Mouse (Mus musculus) frontal cortex, adult 2 months (tissue): ENCODE data around the gene Pagr1a. TPM values are rescaled to one million over a fixed set of nuclear protein-coding genes. Genes with fewer than 3 reads are reported as not detected.

ENCODE experiments used
- DNase-seq, 2 experiments: peaks; one replicate each; pipeline ENCODE4 v3.0.0; 2022; ENCODE audit warnings: low spot score in 1 of 2; ENCODE audit errors: extremely low spot score in 1 of 2
- polyA plus RNA-seq: library from polyadenylated mRNA; depleted of rRNA; stranded (reverse); fragments of >200 nt; gene quantifications from 2 replicates; pipeline ENCODE4 v1.2.3, GENCODE M21; 2012

The Pagr1a gene
- polyA plus RNA-seq, 1 experiment = 30.0 TPM

DNA sequence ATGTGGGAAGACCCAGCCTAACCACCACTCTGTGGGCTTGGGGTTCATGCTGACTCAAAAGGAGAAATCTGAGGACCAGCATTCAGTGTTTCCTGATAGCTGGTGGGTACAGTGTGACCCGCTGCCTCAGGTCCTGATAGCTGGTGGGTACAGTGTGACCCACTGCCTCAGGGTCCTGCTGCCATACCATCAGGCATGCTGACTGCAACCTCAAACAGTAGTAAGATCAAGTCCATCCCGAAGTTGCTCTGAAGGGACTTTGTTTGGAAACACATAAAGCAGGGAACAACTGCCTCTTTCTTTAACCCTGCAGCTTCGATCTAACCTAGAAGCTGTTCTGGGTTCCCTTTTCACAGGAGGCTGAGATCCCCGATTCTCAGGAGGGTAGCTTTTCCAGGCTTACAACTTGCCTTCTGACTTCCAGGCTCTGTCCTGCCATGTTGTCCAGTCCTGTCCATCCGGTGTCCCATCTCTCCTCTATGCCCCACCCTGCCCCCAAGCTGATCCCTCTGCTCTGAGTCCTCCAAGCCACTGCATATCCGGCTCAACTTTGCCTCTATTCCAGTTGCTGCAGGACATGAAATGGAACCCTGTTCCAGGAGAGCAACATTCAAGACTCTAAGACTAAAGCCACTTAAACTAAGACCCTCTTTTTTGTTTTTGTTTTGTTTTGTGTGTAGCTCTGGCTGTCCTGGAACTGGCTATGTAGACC lies 9.7 kb downstream of the Pagr1a start:
- no peak for DNase-seq

DNA sequence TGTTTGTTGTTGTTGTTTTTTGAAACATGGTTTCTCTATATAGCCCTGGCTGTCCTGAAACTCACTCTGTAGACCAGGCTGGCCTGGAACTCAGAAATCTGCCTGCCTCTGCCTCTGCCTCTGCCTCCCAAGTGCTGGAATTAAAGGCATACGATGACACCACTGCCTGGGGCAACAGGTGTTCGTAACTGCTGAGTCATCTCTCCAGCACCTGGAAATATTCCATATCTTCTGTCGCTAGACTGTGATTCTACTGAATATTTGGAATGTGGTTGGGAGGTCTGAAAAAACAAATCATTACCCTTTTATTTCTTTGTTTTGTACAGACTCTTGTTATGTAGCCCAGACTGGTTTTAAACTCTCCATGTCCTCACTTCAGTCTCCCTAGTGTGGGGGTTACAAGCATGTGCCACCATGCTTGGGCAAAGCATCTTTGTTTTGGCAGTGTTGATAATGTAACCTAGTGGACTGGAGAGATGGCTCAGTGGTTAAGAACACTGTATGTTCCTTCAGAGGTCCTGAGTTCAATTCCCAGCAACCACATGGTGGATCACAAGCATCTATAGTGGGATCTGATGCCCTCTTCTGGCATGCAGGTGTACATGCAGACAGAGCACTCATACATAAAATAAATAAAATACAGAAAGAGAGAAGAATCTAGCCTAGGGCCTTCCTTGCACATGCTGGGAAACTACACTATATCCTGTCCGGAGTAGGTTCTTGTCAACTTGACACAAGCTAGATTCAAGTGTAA lies 12.9 kb downstream of the Pagr1a start:
- DNase-seq = no peak

- no peak for DNase-seq
These were observed 13.5 kb downstream of the Pagr1a start for GRCm38 (mm10) chr7:127003620-127004019.

GRCm38 (mm10) chr7:126999568-126999967 lies 17.6 kb downstream of the Pagr1a start:
- DNase-seq = no peak

- DNase-seq = no peak
These were observed 20.7 kb downstream of the Pagr1a start for GRCm38 (mm10) chr7:126996449-126996848.

- no peak for DNase-seq
These were observed 28.3 kb downstream of the Pagr1a start for GRCm38 (mm10) chr7:126988816-126989215.

- peak in 1 of 2 experiments; percentile 56 for DNase-seq
These were observed 30.8 kb downstream of the Pagr1a start for GRCm38 (mm10) chr7:126986319-126986718.

- DNase-seq = peak in 1 of 2 experiments; percentile 74
These were observed 32.3 kb downstream of the Pagr1a start for GRCm38 (mm10) chr7:126984667-126985444.

DNA sequence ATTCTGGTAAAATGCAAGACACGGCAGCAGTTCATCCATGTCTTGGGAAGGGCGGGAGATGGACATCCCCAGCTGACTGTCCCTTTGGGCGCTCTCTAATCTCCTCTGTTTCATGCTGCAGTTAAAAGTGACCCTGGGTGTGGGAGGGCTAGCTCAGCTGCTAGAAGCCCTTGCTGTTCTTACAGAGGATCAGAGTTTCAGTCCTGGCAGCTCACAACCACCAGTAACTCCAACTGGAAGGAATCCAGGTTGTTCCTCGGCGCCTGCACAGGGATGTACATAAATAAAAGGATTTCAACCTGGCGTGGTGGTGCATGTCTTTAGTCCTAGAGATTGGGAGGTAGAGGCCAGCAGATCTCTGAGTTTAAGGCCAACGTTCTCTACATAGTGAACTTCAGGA lies 34.0 kb downstream of the Pagr1a start:
- no peak for DNase-seq

DNA sequence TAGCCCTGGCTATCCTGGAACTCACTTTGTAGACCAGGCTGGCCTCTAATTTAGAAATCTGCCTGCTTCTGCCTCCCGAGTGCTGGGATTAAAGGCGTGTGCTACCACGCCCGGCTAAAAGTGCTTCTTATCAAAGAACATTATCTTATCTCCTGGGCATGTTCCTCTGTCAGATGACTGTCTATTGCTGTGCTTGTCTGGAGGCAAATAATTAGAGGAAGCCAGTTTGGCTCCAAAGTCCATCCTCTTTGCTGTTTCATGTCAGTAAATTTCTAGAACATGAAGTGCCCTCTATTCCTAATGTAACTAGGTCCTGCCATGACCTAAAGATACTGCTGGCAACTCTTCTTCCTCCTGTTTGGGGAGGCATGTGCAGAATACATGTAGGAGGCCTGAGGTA lies 35.1 kb downstream of the Pagr1a start:
- no peak for DNase-seq

DNA sequence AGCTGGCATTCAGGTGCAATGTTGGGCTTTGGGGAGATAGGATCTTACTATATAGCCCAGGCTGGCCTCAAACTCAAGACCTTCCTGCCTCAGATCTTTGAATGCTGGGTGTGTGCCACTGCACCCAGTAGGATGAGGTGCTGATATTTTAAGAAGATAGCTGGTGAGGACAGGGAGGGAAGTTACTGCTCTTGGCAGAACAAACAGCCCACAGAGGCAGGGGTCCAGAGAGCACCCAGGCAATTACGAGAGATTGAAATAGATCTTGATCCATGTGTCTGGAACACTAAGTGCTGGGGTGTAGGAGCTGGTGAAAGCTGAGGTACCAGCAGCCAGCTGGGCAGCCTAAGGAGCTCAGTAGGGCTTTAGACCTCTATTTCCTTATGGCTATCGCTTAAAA lies 35.6 kb downstream of the Pagr1a start:
- no peak for DNase-seq

- no peak for DNase-seq
These were observed 38.3 kb downstream of the Pagr1a start for GRCm38 (mm10) chr7:126978841-126979240.

- no peak for DNase-seq
These were observed 40.2 kb downstream of the Pagr1a start for GRCm38 (mm10) chr7:126976878-126977459.

- DNase-seq = peak; percentile 88 to 98
These were observed 40.9 kb downstream of the Pagr1a start, which contains the start of gene Cdiptos for GRCm38 (mm10) chr7:126975950-126976866. Cdiptos (minus strand) TSS chr7:126976098.

GRCm38 (mm10) chr7:126975893-126975949 lies 41.4 kb downstream of the Pagr1a start, which contains the start of gene Cdipt:
Cdipt (plus strand) TSS chr7:126975914.
- DNase-seq = no peak

DNA sequence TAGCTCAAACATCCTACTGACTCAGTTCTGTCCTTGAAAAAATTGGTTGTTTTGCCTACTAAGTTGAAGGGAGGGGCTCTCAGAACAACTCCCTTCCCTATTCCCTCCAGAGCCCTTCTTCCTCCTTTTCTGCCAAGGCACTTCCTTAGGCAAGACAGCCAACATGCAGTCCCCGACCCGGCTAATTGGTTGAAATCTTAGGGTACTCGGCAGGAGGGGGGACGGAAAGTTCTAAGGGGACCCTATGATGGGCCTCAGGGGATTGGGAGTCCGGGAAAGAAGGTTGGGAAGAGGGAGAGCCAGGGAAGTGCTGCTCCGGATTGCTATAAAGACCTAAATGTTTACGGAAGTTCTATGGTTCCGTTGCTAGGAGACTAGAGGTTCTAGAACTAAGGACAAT lies 41.7 kb downstream of the Pagr1a start:
- no peak for DNase-seq

DNA sequence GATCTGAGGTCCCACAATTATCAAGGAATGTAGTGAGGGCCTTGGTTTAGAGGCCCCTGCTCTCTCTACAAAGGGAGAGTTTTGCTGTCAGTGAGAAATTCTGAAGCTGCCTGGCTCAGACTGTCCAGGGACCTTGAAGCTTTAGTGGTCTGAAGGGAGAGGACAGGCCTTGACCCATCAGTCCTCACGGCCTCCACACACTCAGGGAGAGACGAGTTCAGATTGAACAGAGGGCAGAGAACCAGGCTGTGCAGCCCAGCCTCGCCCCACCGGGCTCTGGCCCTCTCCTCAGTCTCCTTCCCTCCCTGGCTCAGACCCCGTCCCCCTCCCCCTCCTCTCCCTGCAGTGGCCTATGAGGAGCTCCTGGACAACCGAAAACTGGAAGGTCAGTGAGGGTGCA lies 49.8 kb downstream of the Pagr1a start:
- DNase-seq = no peak

GRCm38 (mm10) chr7:126965568-126965967 lies 51.6 kb downstream of the Pagr1a start:
- DNase-seq = no peak
